Mouse (Mus musculus) ovary, postnatal 14 days (tissue): Measurements from ENCODE around the gene Defb33.

Source experiments
- DNase-seq: peaks from one replicate; pipeline ENCODE4 v3.0.0; 2022; ENCODE audit warnings: low spot score

Defb33 gene

DNA sequence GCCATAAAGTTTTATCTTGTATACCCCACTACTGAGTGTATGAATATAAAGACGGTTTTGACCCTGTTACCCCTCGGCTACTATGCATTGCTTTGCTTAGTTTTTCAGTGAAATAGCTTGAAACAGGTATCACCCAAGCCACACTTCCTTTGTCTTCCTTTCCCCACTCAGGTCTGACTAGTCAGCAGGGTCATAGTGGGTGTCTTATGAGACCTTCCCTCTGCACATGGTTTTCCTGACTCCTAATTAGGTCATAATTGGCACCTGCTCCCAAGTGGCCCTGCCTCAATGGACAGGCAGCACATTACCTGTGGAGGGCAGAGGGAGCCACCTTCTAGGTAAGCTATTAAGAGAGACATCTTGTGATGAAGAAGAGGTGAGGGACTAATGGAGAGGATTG is at the start of gene Defb33:
Defb33 (plus strand) TSS at position 301 of the 400 bp plus-strand sequence.
- no peak for DNase-seq

DNA sequence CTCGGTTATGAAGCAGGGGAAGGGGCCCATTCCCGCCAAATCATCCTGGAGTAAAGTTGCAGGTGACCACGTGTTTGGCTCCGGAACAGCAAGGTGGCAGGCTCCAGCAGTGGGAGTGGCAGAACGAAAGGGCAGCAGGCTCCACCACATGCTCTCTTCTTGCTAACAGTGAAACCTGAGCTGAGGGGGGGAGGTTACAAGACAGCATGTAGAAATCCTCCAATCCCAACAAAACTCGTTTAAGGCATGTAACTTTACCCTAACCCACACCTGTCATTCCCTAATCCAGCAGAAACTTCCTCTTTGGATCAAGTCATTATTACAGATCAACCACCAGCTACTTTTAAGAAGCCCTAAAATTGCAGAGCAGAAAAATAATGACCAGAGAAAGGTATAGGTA is 17.9 kb upstream of the Defb33 start:
- DNase-seq: no peak

DNA sequence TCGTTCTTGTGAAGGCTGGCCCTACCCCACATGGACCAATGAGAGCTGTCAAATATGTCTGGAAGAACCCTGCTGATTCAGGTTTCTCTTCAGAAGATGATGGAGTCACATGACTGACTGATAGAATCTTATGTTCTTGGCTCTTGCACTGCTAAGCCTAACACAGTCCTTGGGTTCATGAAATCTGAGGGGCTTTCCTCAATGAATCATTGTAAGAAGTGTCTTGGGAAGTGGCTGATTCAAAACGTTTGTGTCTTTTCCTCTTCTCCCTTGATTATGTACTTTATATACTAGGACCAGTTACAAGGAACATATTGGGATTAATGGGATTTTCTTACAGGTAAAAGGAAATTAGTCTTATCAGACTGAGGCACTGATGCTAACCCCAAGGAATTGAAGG is 10.1 kb downstream of the Defb33 start, which contains the start of gene Gm15056:
Gm15056 (minus strand) TSS at position 101 of the 400 bp plus-strand sequence.
- DNase-seq: no peak

DNA sequence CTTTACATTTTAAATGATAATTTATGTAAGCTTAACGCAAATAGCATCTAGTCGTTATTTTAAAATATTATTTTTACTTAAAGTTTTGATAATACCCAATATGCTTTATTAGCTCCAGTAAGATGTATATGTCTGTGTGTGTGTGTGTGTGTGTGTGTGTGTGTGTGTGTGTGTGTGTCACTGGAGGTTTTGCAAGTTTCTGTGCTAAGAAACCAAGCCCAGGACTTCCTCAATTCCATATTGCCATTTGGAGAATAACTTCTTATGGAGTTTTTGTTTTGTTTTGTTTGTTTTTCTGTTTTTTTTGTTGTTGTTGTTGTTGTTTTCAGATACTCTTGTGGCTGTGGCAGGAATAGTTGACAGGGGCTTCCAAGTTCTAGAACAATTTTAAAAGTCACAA is 14.7 kb downstream of the Defb33 start:
- DNase-seq: no peak

DNA sequence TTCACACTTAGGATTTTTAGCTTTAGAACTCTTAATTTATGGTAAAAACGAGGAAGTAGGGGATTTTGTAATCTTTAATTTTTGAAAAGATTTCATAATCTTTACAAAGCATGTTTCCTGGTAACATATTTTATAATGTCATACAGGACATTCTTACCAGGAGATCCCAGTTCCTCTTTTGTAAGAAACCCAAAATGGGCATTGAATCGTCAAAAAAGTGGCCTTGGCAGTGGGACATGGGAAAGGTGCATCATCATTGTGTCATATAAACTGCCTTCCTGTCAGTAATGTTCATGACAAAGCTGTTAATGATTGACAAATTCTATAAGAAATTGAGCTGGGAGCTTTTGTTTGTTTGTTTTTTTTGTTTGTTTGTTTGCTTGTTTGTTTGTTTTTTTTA is 15.8 kb downstream of the Defb33 start:
- no peak for DNase-seq

DNA sequence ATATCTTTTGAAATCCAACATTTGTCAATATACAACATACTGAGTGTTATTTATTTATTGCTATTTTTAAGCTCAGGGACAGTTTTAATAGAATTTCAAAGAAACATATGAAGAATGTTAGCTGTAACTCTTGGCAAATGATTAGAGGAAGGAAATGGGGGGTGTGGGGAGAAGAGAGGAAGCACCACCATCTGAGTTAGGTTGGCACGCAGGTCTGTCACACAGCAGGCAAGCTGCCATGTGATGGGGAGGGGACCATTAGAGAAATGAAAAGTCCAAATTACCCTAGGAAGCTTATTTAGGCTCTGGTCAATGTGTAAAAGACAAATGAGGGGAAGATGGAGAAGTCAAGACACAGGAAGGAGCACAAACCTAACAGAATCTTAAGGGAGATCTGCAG is 19.8 kb downstream of the Defb33 start:
- no peak for DNase-seq

DNA sequence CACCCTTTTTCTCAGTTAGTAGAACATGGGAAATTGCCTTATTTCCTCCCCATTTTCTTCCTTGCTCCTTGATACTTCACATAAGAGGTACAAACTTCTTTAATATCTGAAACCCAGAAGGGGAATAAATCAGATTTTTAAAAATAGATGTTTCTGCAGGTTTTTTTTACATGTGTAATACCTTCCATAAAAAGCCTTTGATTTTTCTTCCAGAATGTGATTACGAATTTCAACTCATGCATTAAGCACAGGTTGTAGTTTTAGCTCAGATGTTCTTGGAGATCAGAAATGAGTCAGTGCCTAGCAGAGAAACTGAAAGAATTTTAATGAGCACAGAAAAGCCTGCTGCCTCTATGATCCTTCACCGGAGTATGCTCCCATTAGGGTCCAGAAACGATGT is 29.5 kb downstream of the Defb33 start, which contains the start of gene Gm6040:
Gm6040 (minus strand) TSS at position 101 of the 400 bp plus-strand sequence.
- no peak for DNase-seq

DNA sequence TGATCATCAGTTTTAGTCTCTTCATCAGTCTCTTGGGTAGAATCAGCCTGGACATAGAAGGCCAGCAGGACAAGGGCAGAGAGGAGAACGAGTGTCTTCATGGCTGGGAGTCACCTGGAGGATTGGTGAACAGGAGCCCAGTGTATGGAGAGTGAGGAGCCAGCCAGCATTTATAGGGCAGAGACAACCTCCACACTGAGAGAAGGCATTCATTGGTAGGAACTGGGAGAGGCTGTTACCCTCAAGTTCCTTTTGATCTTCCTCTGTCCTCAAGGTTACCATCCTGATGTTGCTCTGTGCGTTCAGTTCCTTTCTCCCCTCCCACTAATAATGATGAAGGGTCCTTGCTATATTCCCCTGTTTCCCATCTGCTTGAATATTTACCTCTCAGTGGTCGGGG is 52.1 kb downstream of the Defb33 start, which contains the start of gene AY761185:
AY761185 (minus strand) TSS at position 101 of the 400 bp plus-strand sequence.
- DNase-seq: no peak
